Mouse (Mus musculus) gastrocnemius, postnatal 14 days (tissue): ENCODE results near the gene Olfr483. TPM values are rescaled to one million over a fixed set of nuclear protein-coding genes. Genes with fewer than 3 reads are reported as not detected.

Experiments
- DNase-seq: peaks from one replicate; pipeline ENCODE4 v3.0.0; 2021; ENCODE audit warnings: mixed read lengths
- intact Hi-C: fragments of 180-260 bp; cut with DNase I; formaldehyde crosslinking; loops from one replicate; pipeline ENCODE4 v1.15.1; 2025; ENCODE audit warnings: low total_unique reads
- long read RNA-seq, 2 experiments: library from polyadenylated mRNA; stranded (forward); transcript quantifications; one replicate each; pipeline ENCODE4 v2.0.0; 2021
- total RNA-seq, 2 experiments: library from RNA; stranded (reverse); gene quantifications; 2 replicates each; pipeline ENCODE4 v1.2.3; 2021

The Olfr483 gene
- not detected for total RNA-seq
- long read RNA-seq, experiment 1: 0 reads
- long read RNA-seq, experiment 2: 0 reads

DNA sequence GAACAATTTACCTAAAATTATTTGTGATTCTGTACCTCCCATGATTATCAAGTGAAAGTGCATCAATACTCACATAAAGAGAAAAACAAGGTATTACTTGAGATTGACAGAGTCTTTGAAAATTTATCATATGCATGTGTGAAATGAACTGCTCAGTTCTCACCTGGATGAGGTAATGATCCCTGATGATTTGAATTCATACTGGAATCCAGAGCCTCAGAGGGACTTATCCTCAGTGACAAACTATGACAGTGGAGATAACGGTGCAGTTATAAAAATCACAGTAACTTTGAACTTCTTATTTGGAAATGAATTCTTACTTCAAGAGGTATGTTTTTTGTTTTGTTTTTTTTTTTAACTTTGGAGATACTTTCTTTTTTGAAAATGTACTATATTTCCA, at the start of gene Olfr483:
TSS of gene Olfr483 (plus strand) at position 301 of the 400 bp plus-strand sequence.
- DNase-seq: no peak
- intact Hi-C loops: no loop called here

DNA sequence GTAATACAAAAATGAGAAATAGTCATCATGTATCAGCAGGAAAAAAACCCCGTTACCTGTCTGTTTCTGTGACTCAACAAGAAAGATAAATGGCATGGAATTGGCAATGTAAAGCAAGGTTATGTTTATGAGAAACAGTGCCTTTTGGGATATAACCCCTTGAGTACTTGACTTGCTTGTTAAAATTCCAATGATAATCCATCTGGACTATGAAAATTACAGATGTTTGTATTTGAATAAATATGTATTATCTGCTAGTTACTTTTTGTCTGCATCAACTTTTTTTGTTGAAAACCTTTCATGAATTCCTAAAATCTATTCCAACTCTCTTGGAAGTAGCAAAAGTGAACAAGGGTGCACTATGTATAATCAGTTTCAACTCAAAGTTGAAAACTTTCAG, 33.4 kb upstream of the Olfr483 start, which contains the start of gene Olfr480:
TSS of gene Olfr480 (minus strand) at position 101 of the 400 bp plus-strand sequence.
- no peak for DNase-seq
- intact Hi-C loops: no loop called here

DNA sequence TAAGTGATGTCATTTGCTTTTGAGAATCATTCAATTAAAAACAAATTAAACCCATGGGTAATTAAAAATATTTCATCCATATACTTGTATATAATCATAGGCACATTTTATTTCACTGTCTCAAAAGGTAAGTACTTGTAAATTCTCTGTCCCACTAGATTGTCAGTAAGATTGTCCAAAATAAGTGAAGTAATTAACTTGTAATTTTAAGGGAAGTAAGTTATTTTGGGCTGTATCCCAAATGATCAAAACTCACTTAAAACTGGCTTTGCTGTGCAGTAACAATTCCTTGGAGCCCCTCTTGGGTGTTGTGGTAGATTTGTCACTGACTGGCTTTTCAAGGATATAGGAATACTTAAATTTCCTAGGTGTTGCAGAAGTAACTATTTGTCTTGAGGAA, 21.1 kb upstream of the Olfr483 start, which contains the start of gene Olfr481:
TSS of gene Olfr481 (plus strand) at position 301 of the 400 bp plus-strand sequence.
- no peak for DNase-seq
- intact Hi-C loops: no loop called here

GRCm38 (mm10) chr7:108097486-108097885, 3.2 kb upstream of the Olfr483 start, which contains the start of gene Olfr482:
Gene Olfr482, minus strand, starts transcription at chr7:108097586.
- DNase-seq: no peak
- intact Hi-C loops: no loop called here

DNA sequence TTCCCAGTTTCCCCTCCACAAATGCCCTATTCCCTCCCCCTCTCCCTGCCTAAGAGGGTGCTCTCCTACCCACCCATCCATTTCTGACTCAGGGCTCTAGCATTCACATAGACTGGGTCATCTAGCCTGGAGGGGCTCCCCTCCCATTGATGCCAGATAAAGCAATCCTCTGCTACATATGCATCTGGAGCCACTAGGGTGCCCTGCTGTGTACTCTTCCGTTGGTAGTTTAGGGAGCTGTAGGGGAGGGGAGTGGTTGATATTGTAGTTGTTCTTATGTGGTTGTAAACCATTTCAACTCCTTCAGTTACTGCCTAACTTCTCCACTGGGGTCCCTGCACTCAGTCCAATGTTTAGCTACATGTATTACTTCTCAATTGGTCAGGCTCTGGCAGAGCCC, 20.0 kb downstream of the Olfr483 start:
- intact Hi-C loops: no loop called here
- DNase-seq: no peak

GRCm38 (mm10) chr7:108121416-108121815, 20.8 kb downstream of the Olfr483 start:
- intact Hi-C loops: no loop called here
- no peak for DNase-seq

GRCm38 (mm10) chr7:108127349-108127748, 26.7 kb downstream of the Olfr483 start, which contains the start of gene Olfr484:
Gene Olfr484, minus strand, starts transcription at chr7:108127449.
- DNase-seq: no peak
- intact Hi-C loops: no loop called here

Other genes starting within 250 kb of the Olfr483 start
- not detected for gene Olfr472, start 202.9 kb upstream of the Olfr483 start, total RNA-seq
- gene Olfr473, start 170.4 kb upstream of the Olfr483 start, total RNA-seq: not detected
- not detected for gene Olfr474, start 146.2 kb upstream of the Olfr483 start, total RNA-seq
- gene Olfr476, start 136.0 kb upstream of the Olfr483 start, total RNA-seq: not detected
- gene Olfr477, start 114.2 kb upstream of the Olfr483 start, total RNA-seq: not detected
- not detected for gene Olfr478, start 66.9 kb upstream of the Olfr483 start, total RNA-seq
- not detected for gene Olfr479, start 50.2 kb upstream of the Olfr483 start, total RNA-seq
- gene Olfr480, start 33.5 kb upstream of the Olfr483 start, total RNA-seq: not detected
- gene Olfr481, start 21.0 kb upstream of the Olfr483 start, total RNA-seq: not detected
- 1 to 10 TPM in 1 of 2 experiments, under 1 TPM in 1; 0.76 to 1.1 TPM for gene Olfr482, start 3.3 kb upstream of the Olfr483 start, total RNA-seq
- gene Olfr484, start 26.6 kb downstream of the Olfr483 start, total RNA-seq: not detected
- gene Olfr485, start 59.0 kb downstream of the Olfr483 start, total RNA-seq: not detected
- gene Olfr486, start 71.9 kb downstream of the Olfr483 start, total RNA-seq: not detected
- not detected for gene Olfr487, start 113.8 kb downstream of the Olfr483 start, total RNA-seq
- not detected for gene Olfr488, start 157.5 kb downstream of the Olfr483 start, total RNA-seq
- gene Olfr490, start 188.1 kb downstream of the Olfr483 start, total RNA-seq: not detected
- not detected for gene Olfr491, start 212.6 kb downstream of the Olfr483 start, total RNA-seq
- gene Olfr492, start 222.8 kb downstream of the Olfr483 start, total RNA-seq: not detected
- not detected for gene Olfr493, start 246.1 kb downstream of the Olfr483 start, total RNA-seq